Mouse (Mus musculus) layer of hippocampus, adult 18-20 months (tissue): Measurements from ENCODE around the gene Slco1c1. TPM values are rescaled to one million over a fixed set of nuclear protein-coding genes. Genes with fewer than 3 reads are reported as not detected.
"Not testable (repeated sequence)": the region's sequence is repeated elsewhere in the genome, so short reads cannot be mapped to it uniquely, and the experiment has no call there.

Experiments used
- DNase-seq, 2 experiments: peaks; one replicate each; pipeline ENCODE4 v3.0.0; 2022; ENCODE audit warnings: low spot score in 2 of 2
- total RNA-seq, 2 experiments: library from RNA; stranded (reverse); gene quantifications; 2 replicates each; pipeline ENCODE4 v1.2.3; 2021

The Slco1c1 gene
- total RNA-seq, 2 experiments from 2014 or later, result 43.4 to 46.4 TPM

GRCm38 (mm10) chr6:141584791-141585403 lies 60.7 kb downstream of the Slco1c1 start:
- DNase-seq, result no peak

GRCm38 (mm10) chr6:141590002-141590401 lies 65.8 kb downstream of the Slco1c1 start:
- no peak for DNase-seq

GRCm38 (mm10) chr6:141590598-141591200 lies 66.5 kb downstream of the Slco1c1 start:
- DNase-seq, result not testable (repeated sequence)

GRCm38 (mm10) chr6:141596081-141596480 lies 71.9 kb downstream of the Slco1c1 start:
- DNase-seq, result no peak

GRCm38 (mm10) chr6:141597037-141597436 lies 72.9 kb downstream of the Slco1c1 start:
- DNase-seq, result no peak

DNA sequence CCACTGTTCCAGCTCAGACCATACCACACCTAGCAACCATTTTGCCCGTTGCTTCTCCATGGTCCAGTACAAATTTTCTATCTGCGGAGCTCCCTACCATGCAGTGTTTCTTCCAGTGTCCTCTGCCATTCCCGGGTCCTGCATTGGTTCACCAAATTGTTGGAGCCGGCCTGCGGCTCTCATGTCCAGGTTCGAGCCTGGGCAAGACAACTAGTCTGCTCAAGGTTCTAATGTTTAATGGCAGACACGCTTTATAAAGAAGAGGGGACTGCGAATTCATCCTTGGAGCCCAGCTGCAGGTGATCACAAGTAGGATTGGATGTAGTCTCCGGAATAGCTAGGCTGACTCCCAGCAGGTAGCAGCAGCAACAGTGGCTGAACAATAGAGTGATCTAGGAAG lies 76.8 kb downstream of the Slco1c1 start:
- no peak for DNase-seq

DNA sequence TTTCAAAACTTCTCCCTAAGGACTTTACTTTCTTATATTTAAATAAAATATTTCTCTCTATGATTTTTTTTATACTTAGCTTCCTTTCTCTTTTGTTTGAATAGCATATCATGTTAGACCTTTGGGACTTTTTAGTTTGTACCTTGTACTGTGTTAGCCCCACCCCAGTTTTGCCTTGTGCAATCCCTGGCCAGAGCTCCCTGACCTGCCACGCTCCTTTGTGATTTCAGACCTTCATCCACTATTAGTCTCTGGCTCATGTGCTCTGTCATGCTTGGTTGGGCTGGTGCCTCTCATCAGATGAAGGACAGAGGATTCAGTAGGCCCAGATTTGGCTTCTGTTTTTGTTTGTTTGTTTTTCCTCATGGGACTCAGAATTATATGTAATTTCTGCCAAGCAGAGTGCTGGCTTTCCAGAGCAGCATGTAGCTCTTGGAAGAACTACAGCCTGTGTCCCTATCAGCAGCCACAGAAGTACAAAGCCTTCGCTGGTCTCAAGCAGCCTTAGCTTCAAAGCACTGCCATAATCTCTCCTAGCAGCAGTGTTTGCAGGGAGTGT lies 86.6 kb downstream of the Slco1c1 start:
- DNase-seq, result no peak

GRCm38 (mm10) chr6:141614017-141614416 lies 89.8 kb downstream of the Slco1c1 start:
- DNase-seq, result no peak

DNA sequence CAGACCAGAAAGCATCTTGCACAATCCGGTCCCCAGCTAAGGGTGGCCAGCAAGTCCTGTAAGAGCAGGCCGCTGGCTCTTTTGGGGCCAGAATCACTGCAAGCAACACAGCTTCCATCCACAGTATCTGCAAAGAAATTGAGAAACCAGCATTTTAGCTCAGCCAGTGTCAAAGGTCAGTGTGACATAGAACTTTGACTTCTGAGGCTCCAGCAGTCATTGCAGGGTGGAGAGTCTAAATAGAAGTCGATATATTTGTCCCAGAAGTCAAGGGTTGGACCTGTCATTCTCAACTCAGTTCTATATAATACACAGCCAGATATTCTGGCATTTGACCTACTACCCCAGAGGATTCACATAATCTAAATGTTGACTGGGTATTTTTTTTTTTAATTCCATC lies 91.2 kb downstream of the Slco1c1 start:
- no peak for DNase-seq

Other genes starting within 250 kb of the Slco1c1 start
- gene Slco1b2, start 105.2 kb downstream of the Slco1c1 start, total RNA-seq, result not detected
- not detected for gene Gm5724, start 249.4 kb downstream of the Slco1c1 start, total RNA-seq